Mouse (Mus musculus) embryonic fibroblast, embryonic 13.5 days (primary cell): ENCODE data around the gene Itgav.

Experiments
- CTCF ChIP-seq: IDR thresholded peaks from 2 replicates; pipeline ENCODE4 v1.5.1; 2011; ENCODE audit warnings: mild to moderate bottlenecking, control low read depth, low read length, moderate library complexity, borderline replicate concordance; ENCODE audit not compliant: insufficient read depth
- POLR2A ChIP-seq: IDR thresholded peaks from 2 replicates; pipeline ENCODE4 v1.6.1; 2011; ENCODE audit warnings: low read depth, mild to moderate bottlenecking, control low read depth, low read length, moderate library complexity

GRCm38 (mm10) chr2:83728238-83728682, 4.1 kb downstream of the Itgav start:
- TF ChIP-seq CTCF (no peak), POLR2A (no peak)
